Mouse (Mus musculus): ENCODE measurements around the gene Eef1g. TPM values are rescaled to one million over a fixed set of nuclear protein-coding genes. Genes with fewer than 3 reads are reported as not detected.

Gene Eef1g
- polyA plus RNA-seq, 1 experiment from 2014 or later = 284 TPM

- Histone ChIP-seq H3K4me3 (ENCODE audit: low read length) (peak overlapping the region; percentile 53), H3K9me3 (ENCODE audit: control insufficient read depth, low read length) (no peaks in the 10 kb centered on the region), H3K27ac (ENCODE audit: low read depth, low read length) (no peak overlapping the region), H3K4me2 (ENCODE audit: low read length) (peak overlapping the region; percentile 85), H3K4me1 (ENCODE audit: control insufficient read depth, insufficient read depth, low read depth, low read length) (peaks cover 35% of the 10 kb centered on the region), H3K27me3 (replicated peaks; ENCODE audit: control insufficient read depth, insufficient read depth, low read length) (peaks cover 16% of the 10 kb centered on the region), H3K36me3 (ENCODE audit: control insufficient read depth, insufficient read depth, low read length) (no peaks in the 10 kb centered on the region), H3K9ac (ENCODE audit: low read depth, low read length) (peak overlapping the region; percentile 64; the same call in 1 of the 2 replicates)
- 21% methylated on average over 15 of the region's 15 CpGs for WGBS
- ATAC-seq = no peak
Measured at GRCm38 (mm10) chr19:8988346-8989065, 21.7 kb downstream of the Eef1g start.

- peaks cover 29% of the 10 kb centered on the region for H3K4me1 ChIP-seq (ENCODE audit: control insufficient read depth, insufficient read depth, low read depth, low read length)
- H3K9ac ChIP-seq (ENCODE audit: low read depth, low read length) = peak within 1 kb of the TSS; percentile 64
- peak; percentile 40 for ATAC-seq
- peaks cover 16% of the 10 kb centered on the region for H3K27me3 ChIP-seq (replicated peaks; ENCODE audit: control insufficient read depth, insufficient read depth, low read length)
- no peaks in the 10 kb centered on the region for H3K9me3 ChIP-seq (ENCODE audit: control insufficient read depth, low read length)
- H3K4me3 ChIP-seq (ENCODE audit: low read length) = peak within 1 kb of the TSS; percentile 53
- H3K36me3 ChIP-seq (ENCODE audit: control insufficient read depth, insufficient read depth, low read length) = no peaks in the 10 kb centered on the region
- WGBS = under 1% methylated on average over 40 of the region's 42 CpGs
- peak within 1 kb of the TSS; percentile 85 for H3K4me2 ChIP-seq (ENCODE audit: low read length)
- H3K27ac ChIP-seq (ENCODE audit: low read depth, low read length) = peak within 1 kb of the TSS; percentile 57
Measured at GRCm38 (mm10) chr19:8989066-8989566, 22.3 kb downstream of the Eef1g start, which contains the start of gene Ahnak. TSS of gene Ahnak (plus strand) at chr19:8989284.

DNA sequence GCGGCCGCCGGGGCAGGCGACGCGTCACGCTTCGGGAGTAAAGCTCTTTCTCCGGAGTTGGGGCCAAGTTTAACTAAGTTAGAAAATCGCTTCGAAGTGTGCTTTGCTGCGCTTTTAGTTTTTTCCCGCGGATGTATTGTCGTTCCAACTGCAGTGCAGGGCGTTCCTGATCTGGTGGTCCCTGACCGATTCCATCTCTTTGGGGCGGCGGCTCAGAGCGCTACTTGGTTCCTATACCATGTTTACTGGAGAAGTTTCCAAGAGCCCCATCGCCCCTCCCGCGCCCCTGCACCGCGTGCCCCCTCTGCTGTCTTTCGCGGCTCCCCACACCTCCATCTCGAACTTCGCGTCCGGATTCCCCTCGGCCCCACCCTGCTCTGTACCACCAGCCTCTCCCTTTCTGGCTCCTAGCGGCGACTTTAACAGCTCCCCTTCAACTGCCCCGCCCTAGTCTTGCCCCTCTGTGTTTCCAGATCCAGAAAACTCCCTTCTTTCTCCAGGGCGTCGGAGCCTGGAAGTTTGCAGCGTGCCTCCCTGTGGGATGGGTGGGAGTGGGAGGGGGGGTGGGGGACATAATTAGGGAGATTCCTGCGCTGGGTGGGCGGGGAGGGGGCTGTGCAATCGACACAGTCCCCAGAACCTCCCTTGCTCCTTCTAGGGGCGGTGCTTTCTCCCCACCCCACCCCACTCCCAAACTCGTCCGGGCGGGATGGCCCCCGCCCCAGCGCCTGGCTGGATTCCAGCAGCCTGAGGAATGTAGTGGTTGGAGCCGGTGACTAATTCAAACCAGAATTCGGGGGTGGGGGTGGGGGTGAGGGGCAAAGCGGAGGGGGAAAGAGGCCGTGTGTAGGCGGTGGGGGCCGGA, 23.0 kb downstream of the Eef1g start:
- Histone ChIP-seq H3K4me2 (ENCODE audit: low read length) (peak overlapping the region; percentile 85), H3K27me3 (replicated peaks; ENCODE audit: control insufficient read depth, insufficient read depth, low read length) (peaks cover 16% of the 10 kb centered on the region), H3K4me1 (ENCODE audit: control insufficient read depth, insufficient read depth, low read depth, low read length) (peaks cover 23% of the 10 kb centered on the region), H3K4me3 (ENCODE audit: low read length) (peak overlapping the region; percentile 53), H3K36me3 (ENCODE audit: control insufficient read depth, insufficient read depth, low read length) (no peaks in the 10 kb centered on the region), H3K27ac (ENCODE audit: low read depth, low read length) (peak overlapping the region; percentile 57), H3K9ac (ENCODE audit: low read depth, low read length) (peak overlapping the region; percentile 64), H3K9me3 (ENCODE audit: control insufficient read depth, low read length) (no peaks in the 10 kb centered on the region)
- peak; percentile 36 for ATAC-seq
- under 1% methylated on average over 53 of the region's 53 CpGs for WGBS

DNA sequence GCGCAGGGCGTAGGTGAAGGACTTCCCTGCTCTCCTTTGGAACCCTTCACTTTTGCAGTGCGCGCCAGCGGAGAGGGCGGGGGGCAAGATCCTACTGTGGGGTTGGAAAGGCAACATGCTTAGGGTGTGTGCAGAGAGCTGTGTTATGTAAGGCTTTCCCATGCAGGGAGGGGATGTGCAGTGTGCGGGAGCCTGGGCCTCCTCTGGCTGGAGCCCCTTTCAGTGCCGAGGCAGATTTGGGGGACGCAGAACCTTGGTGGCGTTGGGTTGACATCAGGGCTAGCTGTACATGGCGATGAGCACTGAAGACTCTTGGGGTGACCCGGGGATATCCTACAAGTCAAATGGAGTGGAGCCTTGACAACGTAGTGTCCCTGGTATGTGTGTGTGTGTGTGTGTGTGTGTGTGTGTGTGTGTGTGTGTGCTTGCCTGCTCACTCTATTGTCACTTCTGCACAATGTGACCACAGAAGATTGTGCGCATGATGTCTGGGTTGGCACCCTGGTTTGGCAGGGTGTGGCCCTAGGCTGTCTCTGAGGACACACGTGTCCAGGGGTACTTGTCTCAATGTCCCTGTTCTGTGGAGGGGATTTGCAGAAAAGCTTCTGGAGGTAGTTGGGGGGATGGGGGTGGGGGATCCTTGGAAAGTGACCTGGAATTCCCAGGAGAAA, 23.7 kb downstream of the Eef1g start:
- Histone ChIP-seq H3K36me3 (ENCODE audit: control insufficient read depth, insufficient read depth, low read length) (no peaks in the 10 kb centered on the region), H3K4me2 (ENCODE audit: low read length) (peak overlapping the region; percentile 85), H3K27me3 (replicated peaks; ENCODE audit: control insufficient read depth, insufficient read depth, low read length) (peaks cover 16% of the 10 kb centered on the region), H3K4me3 (ENCODE audit: low read length) (peak overlapping the region; percentile 53), H3K4me1 (ENCODE audit: control insufficient read depth, insufficient read depth, low read depth, low read length) (peaks cover 17% of the 10 kb centered on the region), H3K9me3 (ENCODE audit: control insufficient read depth, low read length) (no peaks in the 10 kb centered on the region), H3K27ac (ENCODE audit: low read depth, low read length) (no peak overlapping the region; the same call in 1 of the 2 replicates), H3K9ac (ENCODE audit: low read depth, low read length) (peak overlapping the region; percentile 64)
- WGBS = 11% methylated on average over 15 of the region's 15 CpGs
- peak; percentile 41 for ATAC-seq

DNA sequence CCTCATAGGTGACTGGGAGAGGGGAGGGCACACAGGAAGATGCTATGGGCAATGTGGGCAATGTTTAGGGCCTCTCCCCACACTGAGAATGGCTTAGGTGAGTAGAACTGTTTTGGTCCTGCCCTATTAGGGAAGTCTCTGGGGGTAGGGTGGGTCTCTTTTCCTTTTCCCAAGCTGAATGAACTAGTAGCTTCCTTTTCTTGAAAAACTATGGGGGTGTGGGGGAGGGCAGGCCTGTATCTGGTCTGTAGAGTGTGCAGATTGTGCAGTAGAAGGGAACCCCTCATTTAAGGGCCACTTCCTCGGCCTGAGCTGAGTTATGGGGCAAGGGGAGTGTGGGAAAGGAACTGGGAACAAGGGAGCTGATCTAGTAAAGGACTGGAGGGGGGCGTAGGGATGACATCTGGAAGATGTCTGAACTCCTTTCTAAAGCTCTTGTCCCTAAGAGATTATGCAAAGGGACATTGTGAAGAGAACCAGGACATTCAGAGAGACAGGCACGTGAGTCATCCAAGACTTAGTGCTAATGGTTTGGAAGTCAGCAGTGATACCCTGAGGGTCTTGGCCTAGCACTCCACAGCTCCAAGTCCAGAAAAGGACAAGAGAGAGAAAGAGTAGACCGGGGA, 24.5 kb downstream of the Eef1g start:
- ATAC-seq = no peak
- Histone ChIP-seq H3K27ac (ENCODE audit: low read depth, low read length) (no peak overlapping the region), H3K9me3 (ENCODE audit: control insufficient read depth, low read length) (no peaks in the 10 kb centered on the region), H3K36me3 (ENCODE audit: control insufficient read depth, insufficient read depth, low read length) (no peaks in the 10 kb centered on the region), H3K4me3 (ENCODE audit: low read length) (no peak overlapping the region), H3K4me1 (ENCODE audit: control insufficient read depth, insufficient read depth, low read depth, low read length) (peaks cover 17% of the 10 kb centered on the region), H3K4me2 (ENCODE audit: low read length) (peak overlapping the region; percentile 85), H3K9ac (ENCODE audit: low read depth, low read length) (no peak overlapping the region), H3K27me3 (replicated peaks; ENCODE audit: control insufficient read depth, insufficient read depth, low read length) (peaks cover 16% of the 10 kb centered on the region)
- WGBS = 76% methylated on average over 4 of the region's 4 CpGs

- H3K9me3 ChIP-seq (ENCODE audit: control insufficient read depth, low read length) = no peaks in the 10 kb centered on the region
- no peak overlapping the region for H3K27ac ChIP-seq (ENCODE audit: low read depth, low read length)
- no peak overlapping the region for H3K4me3 ChIP-seq (ENCODE audit: low read length)
- 0 out of 2 replicates have a peak overlapping the region, but pooled peaks have one; percentile 5 for H3K4me2 ChIP-seq (ENCODE audit: low read length)
- WGBS = 72% methylated on average over 13 of the region's 13 CpGs
- no peak for ATAC-seq
- H3K27me3 ChIP-seq (replicated peaks; ENCODE audit: control insufficient read depth, insufficient read depth, low read length) = peaks cover 16% of the 10 kb centered on the region
- H3K9ac ChIP-seq (ENCODE audit: low read depth, low read length) = no peak overlapping the region
- peaks cover 17% of the 10 kb centered on the region for H3K4me1 ChIP-seq (ENCODE audit: control insufficient read depth, insufficient read depth, low read depth, low read length)
- H3K36me3 ChIP-seq (ENCODE audit: control insufficient read depth, insufficient read depth, low read length) = no peaks in the 10 kb centered on the region
Measured at GRCm38 (mm10) chr19:8991871-8992735, 25.3 kb downstream of the Eef1g start.

DNA sequence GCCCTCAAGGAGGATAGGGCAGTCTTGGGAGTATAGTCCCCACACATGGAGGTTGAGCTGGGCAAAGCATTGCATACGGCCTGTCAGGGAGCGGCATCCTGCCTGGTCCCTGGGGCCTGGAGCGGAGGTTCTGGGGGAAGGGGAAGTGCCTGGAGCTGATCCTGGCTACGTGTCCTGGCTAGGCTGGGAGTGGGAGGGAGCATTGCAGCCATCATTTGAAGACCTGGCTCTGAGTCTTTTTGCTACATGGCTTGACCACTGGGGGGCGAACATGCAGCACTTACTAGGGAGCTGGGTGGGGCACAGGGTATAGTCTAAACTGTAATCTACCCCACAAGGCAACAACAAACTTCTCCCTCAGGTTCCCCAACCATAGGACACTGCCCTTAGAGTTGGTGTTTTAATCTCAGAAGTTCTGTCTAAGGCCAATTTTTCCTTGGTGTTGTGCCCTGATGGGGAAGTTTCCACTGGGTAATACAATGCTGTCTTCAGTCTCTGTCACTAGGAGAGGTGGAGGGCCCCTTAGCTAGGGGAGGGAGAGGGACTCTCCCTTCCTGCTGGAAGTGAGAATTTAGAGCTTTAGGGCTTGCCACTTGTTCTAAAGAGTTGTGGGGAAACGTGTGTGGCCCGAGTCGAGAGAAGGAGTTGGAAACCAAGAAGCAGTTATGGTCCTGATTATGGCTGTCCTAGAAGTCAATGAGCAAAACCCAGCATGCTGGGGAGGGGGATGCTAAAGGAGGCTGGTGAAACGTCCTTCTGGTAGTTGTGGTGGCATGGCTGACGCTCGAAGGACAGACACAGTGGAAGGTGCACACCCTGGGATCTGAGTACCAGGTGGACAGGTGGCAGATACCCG, 26.2 kb downstream of the Eef1g start:
- Histone ChIP-seq H3K4me1 (ENCODE audit: control insufficient read depth, insufficient read depth, low read depth, low read length) (peaks cover 17% of the 10 kb centered on the region), H3K9ac (ENCODE audit: low read depth, low read length) (no peak overlapping the region), H3K9me3 (ENCODE audit: control insufficient read depth, low read length) (no peaks in the 10 kb centered on the region), H3K36me3 (ENCODE audit: control insufficient read depth, insufficient read depth, low read length) (no peaks in the 10 kb centered on the region), H3K27ac (ENCODE audit: low read depth, low read length) (peak overlapping the region; percentile 9; the same call in 1 of the 2 replicates), H3K4me3 (ENCODE audit: low read length) (no peak overlapping the region), H3K4me2 (ENCODE audit: low read length) (no peak overlapping the region), H3K27me3 (replicated peaks; ENCODE audit: control insufficient read depth, insufficient read depth, low read length) (peaks cover 15% of the 10 kb centered on the region)
- ATAC-seq = 0 out of 2 replicates have a peak, but pooled peaks have one; percentile 55
- 37% methylated on average over 12 of the region's 12 CpGs for WGBS
